Mouse (Mus musculus): Measurements from ENCODE around the gene St5.

St5 gene

GRCm38 (mm10) chr7:109610348-109610747 lies 93.1 kb downstream of the St5 start:
- no peak for DNase-seq (ENCODE audit: low spot score in 2 of 2)

GRCm38 (mm10) chr7:109609565-109610345 lies 93.7 kb downstream of the St5 start:
- DNase-seq (ENCODE audit: low spot score in 2 of 2): no peak

GRCm38 (mm10) chr7:109608831-109609230 lies 94.6 kb downstream of the St5 start:
- DNase-seq (ENCODE audit: low spot score in 2 of 2): no peak

- DNase-seq (ENCODE audit: low spot score in 2 of 2): no peak
These were observed 96.3 kb downstream of the St5 start for GRCm38 (mm10) chr7:109606994-109607610.

- DNase-seq (ENCODE audit: low spot score in 2 of 2): peak in 1 of 2 experiments; percentile 41
These were observed 100.8 kb downstream of the St5 start for GRCm38 (mm10) chr7:109602562-109602961.

GRCm38 (mm10) chr7:109602022-109602421 lies 101.4 kb downstream of the St5 start:
- DNase-seq (ENCODE audit: low spot score in 2 of 2): no peak

- peak in 1 of 2 experiments; percentile 34 for DNase-seq (ENCODE audit: low spot score in 2 of 2)
These were observed 102.7 kb downstream of the St5 start for GRCm38 (mm10) chr7:109600702-109601101.

- DNase-seq (ENCODE audit: low spot score in 2 of 2): no peak
These were observed 103.4 kb downstream of the St5 start for GRCm38 (mm10) chr7:109599998-109600397.

GRCm38 (mm10) chr7:109594845-109595531 lies 108.4 kb downstream of the St5 start:
- no peak for DNase-seq (ENCODE audit: low spot score in 2 of 2)

- DNase-seq (ENCODE audit: low spot score in 2 of 2): no peak
These were observed 109.4 kb downstream of the St5 start for GRCm38 (mm10) chr7:109593992-109594391.

GRCm38 (mm10) chr7:109592184-109592583 lies 111.2 kb downstream of the St5 start:
- no peak for DNase-seq (ENCODE audit: low spot score in 2 of 2)

GRCm38 (mm10) chr7:109590576-109590975 lies 112.8 kb downstream of the St5 start:
- no peak for DNase-seq (ENCODE audit: low spot score in 2 of 2)

GRCm38 (mm10) chr7:109588990-109589389 lies 114.4 kb downstream of the St5 start:
- DNase-seq (ENCODE audit: low spot score in 2 of 2): no peak

- DNase-seq (ENCODE audit: low spot score in 2 of 2): no peak
These were observed 115.3 kb downstream of the St5 start for GRCm38 (mm10) chr7:109588145-109588544.

GRCm38 (mm10) chr7:109584467-109584866 lies 118.9 kb downstream of the St5 start:
- no peak for DNase-seq (ENCODE audit: low spot score in 2 of 2)

- no peak for DNase-seq (ENCODE audit: low spot score in 2 of 2)
These were observed 122.9 kb downstream of the St5 start for GRCm38 (mm10) chr7:109580489-109580888.

GRCm38 (mm10) chr7:109579585-109580307 lies 123.7 kb downstream of the St5 start:
- no peak for DNase-seq (ENCODE audit: low spot score in 2 of 2)

- DNase-seq (ENCODE audit: low spot score in 2 of 2): no peak
These were observed 124.4 kb downstream of the St5 start for GRCm38 (mm10) chr7:109578880-109579584.

GRCm38 (mm10) chr7:109576321-109577314 lies 126.8 kb downstream of the St5 start:
- no peak for DNase-seq (ENCODE audit: low spot score in 2 of 2)

- DNase-seq (ENCODE audit: low spot score in 2 of 2): no peak
These were observed 129.2 kb downstream of the St5 start for GRCm38 (mm10) chr7:109574166-109574565.

Measured in urinary bladder, adult 18-20 months (tissue).